Comparison of ENCODE assay signal across 7 mouse cellular contexts in genomic region chr19:41913774-41914591, GRCm38 (mm10). TPM values are rescaled to one million over a fixed set of nuclear protein-coding genes. Genes with fewer than 3 reads are reported as not detected.
DNase-seq lines count a peak whose midpoint lies in the region; ATAC-seq and TF ChIP-seq lines count a peak whose summit lies in the region.

No protein-coding gene starts in this region.

- peaks cover 26% of the 10 kb centered on the region for H3K4me1 ChIP-seq in forebrain, embryonic 10.5 days
- H3K4me1 ChIP-seq in liver, embryonic 12.5 days: peaks cover 37% of the 10 kb centered on the region
- H3K4me1 ChIP-seq in stomach, postnatal 0 days (replicated peaks; ENCODE audit: control insufficient read depth, insufficient read depth): peaks cover 6% of the 10 kb centered on the region; the same call in 1 of the 2 replicates

- no peak for ATAC-seq in liver, embryonic 12.5 days
- ATAC-seq in stomach, postnatal 0 days (ENCODE audit: low FRiP score, low TSS enrichment): no peak

- 43% methylated on average over 6 of the region's 6 CpGs for WGBS in forebrain, embryonic 10.5 days
- 31% methylated on average over 6 of the region's 6 CpGs for WGBS in liver, embryonic 12.5 days (ENCODE audit: insufficient replicate concordance)
- WGBS in stomach, postnatal 0 days: 36% methylated on average over 6 of the region's 6 CpGs

- no peak for TF ChIP-seq CTCF in stomach, postnatal 0 days (IDR thresholded peaks at IDR 0.05; ENCODE audit: low read depth)

- no peaks in the 10 kb centered on the region for H3K27me3 ChIP-seq in forebrain, embryonic 10.5 days (ENCODE audit: poor library complexity, severe bottlenecking)
- H3K27me3 ChIP-seq in liver, embryonic 12.5 days (replicated peaks): no peaks in the 10 kb centered on the region
- no peaks in the 10 kb centered on the region for H3K27me3 ChIP-seq in stomach, postnatal 0 days (ENCODE audit: control insufficient read depth, insufficient read depth, low read length)

- no peaks in the 10 kb centered on the region for H3K9me3 ChIP-seq in forebrain, embryonic 10.5 days
- H3K9me3 ChIP-seq in liver, embryonic 12.5 days (replicated peaks): no peaks in the 10 kb centered on the region
- no peaks in the 10 kb centered on the region for H3K9me3 ChIP-seq in stomach, postnatal 0 days (ENCODE audit: control insufficient read depth, low read length)

- peak overlapping the region; percentile 96 for H3K27ac ChIP-seq in forebrain, embryonic 10.5 days
- peak overlapping the region; percentile 88 for H3K27ac ChIP-seq in liver, embryonic 12.5 days
- H3K27ac ChIP-seq in stomach, postnatal 0 days (replicated peaks): no peak overlapping the region

- H3K4me3 ChIP-seq in forebrain, embryonic 10.5 days: peak overlapping the region; percentile 81
- H3K4me3 ChIP-seq in liver, embryonic 12.5 days: peak overlapping the region; percentile 77
- peak overlapping the region; percentile 76; the same call in 1 of the 2 replicates for H3K4me3 ChIP-seq in stomach, postnatal 0 days (ENCODE audit: low read depth, low read length)

- peak; percentile 27 for DNase-seq in lung, postnatal 36 days
- DNase-seq in lung, postnatal 10 days: no peak
- no peak for DNase-seq in forebrain, embryonic 10.5 days (ENCODE audit: extremely low spot score, low spot score)
- no peak for DNase-seq in stomach, postnatal 0 days (ENCODE audit: low spot score)
- DNase-seq in cerebellum, adult 9-11 months: no peak
- DNase-seq in cerebellum, adult 11-12 months: no peak

- peak overlapping the region; percentile 88 for H3K9ac ChIP-seq in liver, embryonic 12.5 days
- H3K9ac ChIP-seq in stomach, postnatal 0 days (ENCODE audit: low read length): peak overlapping the region; percentile 41

- peak overlapping the region; percentile 98 for H3K4me2 ChIP-seq in liver, embryonic 12.5 days
- peak overlapping the region; percentile 83 for H3K4me2 ChIP-seq in stomach, postnatal 0 days (replicated peaks; ENCODE audit: low read depth)

- peaks cover 49% of the 10 kb centered on the region for H3K36me3 ChIP-seq in forebrain, embryonic 10.5 days (replicated peaks)
- peaks cover 46% of the 10 kb centered on the region for H3K36me3 ChIP-seq in liver, embryonic 12.5 days
- peaks cover 15% of the 10 kb centered on the region for H3K36me3 ChIP-seq in stomach, postnatal 0 days (ENCODE audit: control insufficient read depth, insufficient read depth, low read length)

- no peak for TF ChIP-seq EP300 in stomach, postnatal 0 days (optimal IDR thresholded peaks at IDR 0.05)

RNA-seq across cellular contexts. Expression of gene Pgam1, which starts 2.3 kb away (rescaled TPM):
- polyA plus RNA-seq in forebrain, embryonic 10.5 days (2016; fragmentation: Nextera tagmentation; extraction: Ambion mirVana): 1,170 and 1,238 TPM in 2 replicates
- polyA plus RNA-seq in liver, embryonic 12.5 days (2016; fragmentation: Nextera tagmentation; extraction: Ambion mirVana): 355 and 377 TPM in 2 replicates
- 334 and 339 TPM in 2 replicates for polyA plus RNA-seq in stomach, postnatal 0 days (2015; fragmentation: Nextera tagmentation; extraction: Ambion mirVana)

RNA-seq across cellular contexts. Expression of gene Rrp12, which starts 18.0 kb away (rescaled TPM):
- polyA plus RNA-seq in forebrain, embryonic 10.5 days (2016; fragmentation: Nextera tagmentation; extraction: Ambion mirVana): 43.8 and 43.9 TPM in 2 replicates
- polyA plus RNA-seq in liver, embryonic 12.5 days (2016; fragmentation: Nextera tagmentation; extraction: Ambion mirVana): 25.0 and 26.7 TPM in 2 replicates
- 6.3 and 6.4 TPM in 2 replicates for polyA plus RNA-seq in stomach, postnatal 0 days (2015; fragmentation: Nextera tagmentation; extraction: Ambion mirVana)

RNA-seq across cellular contexts. Expression of gene Exosc1, which starts 19.2 kb away (rescaled TPM):
- 101 and 103 TPM in 2 replicates for polyA plus RNA-seq in forebrain, embryonic 10.5 days (2016; fragmentation: Nextera tagmentation; extraction: Ambion mirVana)
- polyA plus RNA-seq in liver, embryonic 12.5 days (2016; fragmentation: Nextera tagmentation; extraction: Ambion mirVana): 72.7 and 75.0 TPM in 2 replicates
- 46.4 and 47.2 TPM in 2 replicates for polyA plus RNA-seq in stomach, postnatal 0 days (2015; fragmentation: Nextera tagmentation; extraction: Ambion mirVana)

RNA-seq across cellular contexts. Expression of gene Zdhhc16, which starts 19.3 kb away (rescaled TPM):
- polyA plus RNA-seq in forebrain, embryonic 10.5 days (2016; fragmentation: Nextera tagmentation; extraction: Ambion mirVana): 85.8 and 92.4 TPM in 2 replicates
- 47.3 and 48.1 TPM in 2 replicates for polyA plus RNA-seq in liver, embryonic 12.5 days (2016; fragmentation: Nextera tagmentation; extraction: Ambion mirVana)
- polyA plus RNA-seq in stomach, postnatal 0 days (2015; fragmentation: Nextera tagmentation; extraction: Ambion mirVana): 37.4 and 42.0 TPM in 2 replicates
